Mouse (Mus musculus) ES-Bruce4 (cell line): Measurements from ENCODE around the gene Tshz2. TPM values are rescaled to one million over a fixed set of nuclear protein-coding genes. Genes with fewer than 3 reads are reported as not detected.
A peak's percentile ranks its signal among the peaks of the same experiment; 100 is the strongest.

ENCODE experiments used
- H3K27ac ChIP-seq: 2 replicates; pipeline ENCODE4 v1.5.1; 2012; ENCODE audit warnings: low read length, inconsistent platforms; ENCODE audit not compliant: insufficient read depth
- H3K27me3 ChIP-seq: 2 replicates; pipeline ENCODE4 v1.6.1; 2012; ENCODE audit warnings: mild to moderate bottlenecking, low read length, inconsistent platforms; ENCODE audit not compliant: control insufficient read depth, poor library complexity, insufficient read depth, severe bottlenecking
- H3K36me3 ChIP-seq: 2 replicates; pipeline ENCODE4 v1.6.1; 2012; ENCODE audit warnings: inconsistent platforms, mild to moderate bottlenecking, low read length, moderate library complexity; ENCODE audit not compliant: control insufficient read depth, poor library complexity, insufficient read depth, severe bottlenecking
- H3K4me1 ChIP-seq: one replicate; pipeline ENCODE4 v1.8.1; 2011; ENCODE audit warnings: low read length; ENCODE audit not compliant: control insufficient read depth, insufficient read depth
- H3K4me3 ChIP-seq: 2 replicates; pipeline ENCODE4 v1.5.1; 2011; ENCODE audit warnings: low read depth, mild to moderate bottlenecking, low read length
- H3K9ac ChIP-seq: 2 replicates; pipeline ENCODE4 v1.6.1; 2012; ENCODE audit warnings: low read depth, mild to moderate bottlenecking, inconsistent platforms; ENCODE audit not compliant: poor library complexity, severe bottlenecking
- H3K9me3 ChIP-seq: replicated peaks from 2 replicates; pipeline ENCODE4 v1.6.1; 2012; ENCODE audit warnings: mild to moderate bottlenecking, low read length, inconsistent platforms; ENCODE audit not compliant: control insufficient read depth, poor library complexity, insufficient read depth, severe bottlenecking
- CTCF ChIP-seq: IDR thresholded peaks from one replicate; pipeline ENCODE4 v1.8.1; 2011; ENCODE audit warnings: low read depth, low read length
- EP300 ChIP-seq: IDR thresholded peaks from 2 replicates; pipeline ENCODE4 v1.6.1; 2011; ENCODE audit warnings: low read depth, low read length; ENCODE audit not compliant: insufficient read depth
- POLR2A ChIP-seq: IDR thresholded peaks from one replicate; pipeline ENCODE4 v1.8.1; 2011; ENCODE audit warnings: low read length; ENCODE audit not compliant: insufficient read depth
- polyA plus RNA-seq: library from polyadenylated mRNA; stranded (reverse); fragments of >200 nt; gene quantifications from 2 replicates; pipeline ENCODE4 v1.2.4, GENCODE M21; 2011; ENCODE audit warnings: low read depth; ENCODE audit not compliant: missing spikeins, insufficient read depth, insufficient read length

Tshz2 gene
- polyA plus RNA-seq, 1 experiment = 0.24 TPM

GRCm38 (mm10) chr2:169614683-169615082 is 18.1 kb upstream of the Tshz2 start:
- H3K36me3 ChIP-seq = no peaks in the 10 kb centered on the region
- TF ChIP-seq CTCF (no peak), POLR2A (no peak), EP300 (no peak)
- no peak overlapping the region for H3K27ac ChIP-seq
- no peak overlapping the region for H3K9ac ChIP-seq
- no peak overlapping the region for H3K4me3 ChIP-seq
- no peaks in the 10 kb centered on the region for H3K9me3 ChIP-seq
- H3K27me3 ChIP-seq = no peaks in the 10 kb centered on the region
- no peaks in the 10 kb centered on the region for H3K4me1 ChIP-seq

GRCm38 (mm10) chr2:169615998-169616397 is 16.8 kb upstream of the Tshz2 start:
- Histone ChIP-seq H3K4me3 (no peak overlapping the region), H3K27ac (no peak overlapping the region), H3K9ac (no peak overlapping the region), H3K36me3 (no peaks in the 10 kb centered on the region), H3K4me1 (no peaks in the 10 kb centered on the region), H3K9me3 (no peaks in the 10 kb centered on the region), H3K27me3 (no peaks in the 10 kb centered on the region)
- TF ChIP-seq EP300 (no peak), POLR2A (no peak), CTCF (no peak)

- Histone ChIP-seq H3K4me1 (no peaks in the 10 kb centered on the region), H3K27ac (no peak overlapping the region), H3K9me3 (no peaks in the 10 kb centered on the region), H3K36me3 (no peaks in the 10 kb centered on the region), H3K27me3 (no peaks in the 10 kb centered on the region), H3K9ac (no peak overlapping the region), H3K4me3 (no peak overlapping the region)
- no peak for TF ChIP-seq POLR2A
- TF ChIP-seq EP300 = no peak
- no peak for TF ChIP-seq CTCF
Observed at GRCm38 (mm10) chr2:169621201-169621710, 11.6 kb upstream of the Tshz2 start.

GRCm38 (mm10) chr2:169630070-169630469 is 2.7 kb upstream of the Tshz2 start:
- H3K36me3 ChIP-seq = no peaks in the 10 kb centered on the region
- H3K4me3 ChIP-seq = no peak overlapping the region
- no peak overlapping the region for H3K27ac ChIP-seq
- H3K27me3 ChIP-seq = 0 out of 2 replicates have a peak, but pooled peaks cover 9% of the 10 kb centered on the region
- no peaks in the 10 kb centered on the region for H3K9me3 ChIP-seq
- TF ChIP-seq EP300 (no peak), CTCF (no peak), POLR2A (no peak)
- H3K9ac ChIP-seq = no peak overlapping the region
- no peaks in the 10 kb centered on the region for H3K4me1 ChIP-seq

GRCm38 (mm10) chr2:169633491-169634289 is 877 bp downstream of the Tshz2 start:
- no peaks in the 10 kb centered on the region for H3K4me1 ChIP-seq
- 0 out of 2 replicates have a peak, but pooled peaks cover 9% of the 10 kb centered on the region for H3K27me3 ChIP-seq
- H3K27ac ChIP-seq = no peak overlapping the region
- TF ChIP-seq CTCF (no peak), EP300 (no peak), POLR2A (no peak)
- H3K36me3 ChIP-seq = no peaks in the 10 kb centered on the region
- peak overlapping the region; percentile 66 for H3K9ac ChIP-seq
- H3K4me3 ChIP-seq = peak overlapping the region; percentile 52
- H3K9me3 ChIP-seq = no peaks in the 10 kb centered on the region
